Mouse (Mus musculus): ENCODE data around the gene Slc46a3. TPM values are rescaled to one million over a fixed set of nuclear protein-coding genes. Genes with fewer than 3 reads are reported as not detected.

The Slc46a3 gene
- total RNA-seq, 2 experiments from 2014 or later, result 9.4 to 9.9 TPM

DNA sequence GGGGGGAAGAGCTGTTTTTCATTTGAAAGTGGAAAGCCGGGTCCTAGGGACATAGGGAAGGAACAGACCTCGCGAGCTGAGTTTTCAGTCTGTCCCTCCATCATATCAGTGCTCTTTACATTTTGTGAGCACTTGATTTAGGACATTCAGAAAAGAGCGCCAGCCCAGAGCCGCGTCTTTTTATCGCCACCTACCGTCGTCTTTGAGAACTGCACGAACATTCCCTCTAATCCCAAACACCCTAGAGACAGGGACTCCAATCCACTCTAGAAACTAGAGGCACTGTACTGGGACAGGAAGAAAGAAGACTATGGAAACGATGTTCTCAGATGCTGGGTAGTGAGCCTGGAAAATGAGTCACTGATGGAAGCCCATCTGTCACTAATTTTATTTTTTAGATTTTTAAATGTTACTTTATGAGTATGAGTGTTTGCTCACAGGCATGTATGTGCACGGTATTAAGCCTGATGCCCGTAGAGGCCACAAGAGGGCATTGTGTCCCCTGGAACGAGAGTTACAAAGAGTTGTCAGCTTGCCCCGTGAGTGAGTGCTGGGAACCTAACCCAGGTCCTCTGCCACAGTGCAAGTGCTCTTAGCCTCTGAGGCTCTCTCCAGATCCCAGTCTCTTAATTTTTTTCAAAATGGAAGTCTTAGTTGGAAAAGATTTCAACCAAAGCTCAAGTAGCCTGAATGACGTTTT lies 46.3 kb downstream of the Slc46a3 start:
- DNase-seq, result peak; percentile 26 to 40
- intact Hi-C loops (cut with DNase I), result loop anchor here (5.0 kb wide), 2 partner anchors 266 to 431 kb away; no protein-coding TSS in a partner anchor

DNA sequence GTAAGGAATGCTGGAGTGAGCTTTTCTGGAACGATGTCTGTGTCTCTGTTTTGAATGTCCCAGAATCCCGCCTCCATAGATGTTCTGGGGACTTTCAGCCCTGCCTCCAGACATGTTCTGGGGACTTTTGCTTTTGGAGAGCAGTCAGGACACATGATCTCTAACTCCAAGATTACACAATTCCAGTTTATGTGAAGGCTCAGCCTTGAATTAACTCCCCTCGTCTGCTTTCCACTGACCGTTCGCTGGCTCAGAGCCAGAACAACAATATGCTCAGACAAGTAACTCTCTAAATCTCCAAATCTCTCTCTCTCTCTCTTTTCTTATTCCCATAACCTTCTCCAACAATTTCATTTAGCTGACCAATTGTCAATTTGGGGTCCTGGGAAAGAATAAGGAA lies 47.3 kb downstream of the Slc46a3 start:
- no peak for DNase-seq
- intact Hi-C loops (cut with DNase I), result loop anchor here (5.0 kb wide), 2 partner anchors 265 to 430 kb away; no protein-coding TSS in a partner anchor

DNA sequence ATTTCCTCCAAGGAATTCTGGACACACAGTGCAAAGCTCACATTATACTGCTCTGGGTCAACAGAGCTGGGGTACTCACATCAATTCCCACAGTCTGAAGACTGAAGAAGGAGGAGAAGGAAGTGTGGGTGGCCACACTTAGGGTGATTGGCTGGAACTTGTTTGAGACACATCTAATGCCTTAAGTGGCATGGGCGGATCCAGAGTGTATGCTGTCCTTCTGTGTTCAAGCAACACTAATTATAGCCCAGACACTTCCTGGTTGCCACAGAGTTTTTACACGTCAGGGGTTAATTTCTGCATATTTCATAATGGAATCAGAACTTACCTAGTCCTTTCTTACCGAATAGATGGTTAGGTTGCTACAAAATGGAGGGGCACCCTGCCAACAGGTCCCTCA lies 49.3 kb downstream of the Slc46a3 start:
- intact Hi-C loops (cut with DNase I), result loop anchor here (5.0 kb wide), 2 partner anchors 263 to 428 kb away; no protein-coding TSS in a partner anchor
- DNase-seq, result no peak

DNA sequence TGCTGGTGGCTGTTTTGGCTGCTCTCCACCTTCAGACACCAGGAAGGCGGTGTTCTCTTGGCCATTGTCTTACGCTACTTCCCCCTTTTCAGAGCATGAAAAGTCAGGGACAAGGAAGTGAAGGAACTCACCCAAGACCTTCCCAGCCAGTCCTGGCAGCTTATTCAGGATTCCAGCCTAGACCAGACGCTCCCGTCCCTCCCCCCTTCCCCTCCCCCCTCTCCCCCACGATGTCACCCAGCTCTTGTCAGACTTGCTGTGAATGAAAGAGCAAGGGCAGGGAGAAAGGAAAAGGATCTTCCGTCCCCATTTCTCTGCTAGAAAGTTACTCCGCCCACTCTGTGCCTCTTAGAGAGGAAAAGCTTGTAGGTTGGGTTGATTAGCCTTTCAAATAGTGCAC lies 51.3 kb downstream of the Slc46a3 start:
- intact Hi-C loops (cut with DNase I), result no loop called here
- DNase-seq, result no peak

DNA sequence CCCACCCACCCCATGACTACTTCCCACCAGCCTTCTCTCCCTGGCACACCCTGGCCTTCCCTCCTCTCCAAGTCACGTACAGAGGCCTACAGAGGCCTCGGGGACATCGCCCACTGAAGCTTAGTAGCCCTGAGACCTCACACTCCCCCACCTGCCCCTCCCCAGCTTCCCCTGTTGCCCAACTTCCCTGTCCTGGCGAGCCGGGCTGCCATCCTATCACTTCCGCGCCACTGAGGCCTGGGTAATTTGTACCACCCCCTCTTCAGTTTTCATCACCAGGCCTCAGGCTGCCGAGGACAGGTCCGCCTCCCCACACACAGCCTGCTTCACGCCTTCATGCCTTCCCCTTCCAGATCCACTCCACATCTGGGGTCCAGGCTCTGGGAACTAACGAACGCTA lies 55.2 kb downstream of the Slc46a3 start:
- intact Hi-C loops (cut with DNase I), result loop anchor here (10.0 kb wide), 1 partner anchor 125 kb away; no protein-coding TSS in a partner anchor
- no peak for DNase-seq

DNA sequence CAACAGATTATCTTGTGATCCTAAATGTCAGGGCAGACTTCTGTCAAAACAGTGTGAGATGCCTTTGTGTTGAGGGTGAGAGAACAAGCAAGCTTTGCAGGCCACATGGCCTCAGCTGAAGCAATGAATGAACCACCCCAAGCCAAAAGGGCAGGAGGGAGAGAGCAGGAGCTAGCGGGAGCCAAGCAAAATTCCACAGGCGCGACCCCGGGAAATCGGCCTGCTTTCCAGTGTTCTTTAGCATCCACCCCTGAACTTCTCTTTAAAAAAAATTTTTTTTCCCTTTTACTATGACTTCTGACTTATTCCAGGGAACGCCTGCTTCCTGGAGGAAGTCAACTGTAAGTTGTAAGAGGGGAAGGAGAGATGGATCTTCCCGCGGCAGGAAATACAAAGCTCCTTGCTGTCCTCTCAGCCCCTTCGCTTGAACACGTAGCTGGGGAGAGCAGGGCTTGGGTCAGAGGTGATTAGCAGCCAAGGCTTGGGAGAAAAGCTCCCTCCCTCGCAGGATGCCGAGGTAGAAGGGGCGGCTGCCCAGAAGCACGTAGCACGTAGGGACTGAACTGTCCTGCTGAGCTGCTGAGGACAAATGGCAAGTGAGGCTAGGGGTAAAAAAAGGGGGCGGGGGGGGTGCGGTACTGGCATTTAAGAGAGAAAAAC lies 59.6 kb downstream of the Slc46a3 start:
- DNase-seq, result no peak
- intact Hi-C loops (cut with DNase I), result loop anchor here (10.0 kb wide), 1 partner anchor 120 kb away; no protein-coding TSS in a partner anchor

DNA sequence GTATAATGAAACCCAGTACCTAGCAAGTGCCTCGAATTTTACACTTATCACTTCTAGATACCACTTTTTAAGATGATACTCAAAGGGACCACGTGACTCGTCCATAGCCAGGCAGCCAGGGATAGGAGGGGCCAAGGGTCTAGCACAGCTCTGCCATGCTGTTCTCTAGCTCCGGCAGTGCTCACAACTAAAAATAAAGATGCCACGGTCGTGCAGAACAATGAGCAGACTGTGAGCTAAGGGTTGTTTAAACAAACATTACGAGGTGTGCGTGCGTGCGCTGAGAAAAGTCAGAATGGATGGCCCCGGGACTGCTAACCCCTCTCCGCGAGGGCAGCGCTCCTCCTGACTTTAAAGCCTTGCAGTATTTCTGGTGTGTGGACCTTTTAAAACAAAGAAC lies 61.8 kb downstream of the Slc46a3 start:
- intact Hi-C loops (cut with DNase I), result loop anchor here (10.0 kb wide), 1 partner anchor 118 kb away; no protein-coding TSS in a partner anchor

DNA sequence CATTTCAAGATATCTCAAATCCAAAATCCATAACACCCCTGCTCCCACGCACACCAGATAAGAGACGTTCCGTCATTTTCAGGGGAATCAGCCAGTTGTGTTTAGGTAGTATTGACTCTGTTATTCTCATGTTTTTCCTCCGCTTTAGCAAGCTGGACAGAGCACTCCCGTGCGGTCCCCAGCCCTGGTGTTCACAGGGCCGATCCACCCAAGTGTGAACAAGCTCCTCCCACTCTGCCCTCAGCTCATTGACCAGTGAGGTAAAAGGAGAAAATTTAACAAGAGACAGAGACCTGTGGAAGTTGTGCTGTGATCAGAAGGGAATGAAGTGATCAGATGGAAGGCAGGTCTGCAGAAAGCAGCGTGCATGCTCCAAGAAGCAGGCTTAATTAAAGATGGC lies 65.8 kb downstream of the Slc46a3 start:
- no peak for DNase-seq

More for the DNA sequence above, 61.8 kb downstream of the Slc46a3 start:
- DNase-seq, result no peak

More for the DNA sequence above, 65.8 kb downstream of the Slc46a3 start:
- intact Hi-C loops (cut with DNase I), result no loop called here

Other genes with a start within 250 kb of the Slc46a3 start
- gene Flt1, start 168.8 kb downstream of the Slc46a3 start, total RNA-seq (2021), result 10 to 100 TPM; 26.3 to 28.2 TPM
- gene Pomp, start 34.4 kb downstream of the Slc46a3 start, total RNA-seq (2021), result 100 to 1,000 TPM; 130 to 131 TPM
- gene Mtus2, start 62.5 kb upstream of the Slc46a3 start, total RNA-seq (2021), result under 1 TPM; 0.08 to 0.25 TPM

Data from gastrocnemius, postnatal 36 days (tissue).